19 mouse cellular contexts compared by ENCODE assay signal in genomic region chr10:34532507-34532906, GRCm38 (mm10). TPM values are rescaled to one million over a fixed set of nuclear protein-coding genes. Genes with fewer than 3 reads are reported as not detected.
DNase-seq lines count a peak whose midpoint lies in the region; ATAC-seq and TF ChIP-seq lines count a peak whose summit lies in the region.
"Had no signal": no experiment of that assay in that cellular context is flagged by ENCODE, and none has a peak within 500 bp of the region (broad histone marks: within the 10 kb centered on the region; RNA-seq: fewer than 3 reads in every experiment).

No protein-coding gene starts in this region.

- no peak overlapping the region for H3K27ac ChIP-seq in hindbrain, embryonic 14.5 days
- no peak overlapping the region for H3K27ac ChIP-seq in hindbrain, embryonic 10.5 days
- H3K27ac ChIP-seq in embryonic facial prominence, embryonic 14.5 days (replicated peaks; ENCODE audit: low read depth, low read length) = no peak overlapping the region
- peak overlapping the region; percentile 46 for H3K27ac ChIP-seq in small intestine, adult 2 months (ENCODE audit: insufficient read depth, low read depth, low read length)
- no peak overlapping the region for H3K27ac ChIP-seq in heart, adult 2 months
- H3K27ac ChIP-seq in heart, embryonic 10.5 days = no peak overlapping the region
- H3K27ac ChIP-seq: forebrain, embryonic 10.5 days; limb, embryonic 13.5 days; neural tube, embryonic 12.5 days had no signal

- no peaks in the 10 kb centered on the region for H3K4me1 ChIP-seq in hindbrain, embryonic 14.5 days (replicated peaks; ENCODE audit: control insufficient read depth, insufficient read depth, low read length)
- H3K4me1 ChIP-seq in hindbrain, embryonic 10.5 days (replicated peaks) = no peaks in the 10 kb centered on the region
- H3K4me1 ChIP-seq in lung, adult 2 months (ENCODE audit: control insufficient read depth, insufficient read depth, low read length) = no peaks in the 10 kb centered on the region
- H3K4me1 ChIP-seq in embryonic facial prominence, embryonic 14.5 days (ENCODE audit: control insufficient read depth, insufficient read depth, low read length) = peaks cover 4% of the 10 kb centered on the region; the same call in 1 of the 2 replicates
- H3K4me1 ChIP-seq in small intestine, adult 2 months (ENCODE audit: control insufficient read depth, insufficient read depth, insufficient read length, low read length) = peaks cover 5% of the 10 kb centered on the region; the same call in 1 of the 2 replicates
- no peaks in the 10 kb centered on the region for H3K4me1 ChIP-seq in heart, adult 2 months (ENCODE audit: control insufficient read depth, insufficient read depth, low read length)
- H3K4me1 ChIP-seq in heart, embryonic 10.5 days = no peaks in the 10 kb centered on the region
- H3K4me1 ChIP-seq: forebrain, embryonic 10.5 days; limb, embryonic 13.5 days; megakaryocyte, embryonic 14.5 days; neural tube, embryonic 12.5 days had no signal

- DNase-seq in hindbrain, embryonic 14.5 days (ENCODE audit: low spot score) = peak; percentile 18
- DNase-seq in hindbrain, embryonic 10.5 days (ENCODE audit: low spot score) = no peak
- peak; percentile 20 for DNase-seq in lung, postnatal 36 days
- DNase-seq in lung, adult 2 months = no peak
- peak; percentile 87 for DNase-seq in embryonic facial prominence, embryonic 14.5 days (ENCODE audit: low spot score)
- DNase-seq in heart, adult 2 months = no peak
- DNase-seq in heart, embryonic 10.5 days (ENCODE audit: low spot score) = no peak
- DNase-seq: cerebellum, adult 18-20 months; embryo, embryonic 11 days; gastrocnemius, postnatal 25 days; thymus, adult 18-20 months had no signal

- H3K9ac ChIP-seq in hindbrain, embryonic 14.5 days = no peak overlapping the region
- no peak overlapping the region for H3K9ac ChIP-seq in embryonic facial prominence, embryonic 14.5 days (ENCODE audit: low read depth, low read length)
- H3K9ac ChIP-seq in heart, adult 2 months (ENCODE audit: low read depth, low read length) = no peak overlapping the region
- H3K9ac ChIP-seq: limb, embryonic 13.5 days; neural tube, embryonic 12.5 days had no signal

- no peak overlapping the region for H3K4me3 ChIP-seq in hindbrain, embryonic 14.5 days (replicated peaks; ENCODE audit: low read length)
- no peak overlapping the region for H3K4me3 ChIP-seq in hindbrain, embryonic 10.5 days
- no peak overlapping the region for H3K4me3 ChIP-seq in lung, adult 2 months (replicated peaks; ENCODE audit: extremely low read depth, low read depth, low read length)
- H3K4me3 ChIP-seq in embryonic facial prominence, embryonic 14.5 days (ENCODE audit: low read depth, low read length) = no peak overlapping the region
- no peak overlapping the region for H3K4me3 ChIP-seq in small intestine, adult 2 months (ENCODE audit: low read depth, low read length)
- H3K4me3 ChIP-seq in heart, adult 2 months = no peak overlapping the region
- H3K4me3 ChIP-seq in heart, embryonic 10.5 days = no peak overlapping the region
- H3K4me3 ChIP-seq: forebrain, embryonic 10.5 days; limb, embryonic 13.5 days; megakaryocyte, embryonic 14.5 days; neural tube, embryonic 12.5 days had no signal

- no peak for TF ChIP-seq CTCF in lung, adult 2 months (IDR thresholded peaks at IDR 0.05; ENCODE audit: insufficient read depth, low read length)
- no peak for TF ChIP-seq CTCF in small intestine, adult 2 months (IDR thresholded peaks at IDR 0.05; ENCODE audit: extremely low read depth, insufficient read length, insufficient replicate concordance, low read depth, low read length)
- TF ChIP-seq CTCF in heart, adult 2 months (IDR thresholded peaks at IDR 0.05) = no peak

- TF ChIP-seq EP300 in heart, adult 2 months (IDR thresholded peaks at IDR 0.05; ENCODE audit: insufficient read depth, low read depth, low read length) = no peak

- no peaks in the 10 kb centered on the region for H3K9me3 ChIP-seq in hindbrain, embryonic 14.5 days (ENCODE audit: control insufficient read depth, low read length)
- H3K9me3 ChIP-seq in hindbrain, embryonic 10.5 days = no peaks in the 10 kb centered on the region
- 0 out of 2 replicates have a peak, but pooled peaks cover 2% of the 10 kb centered on the region for H3K9me3 ChIP-seq in embryonic facial prominence, embryonic 14.5 days (ENCODE audit: control insufficient read depth, low read length)
- no peaks in the 10 kb centered on the region for H3K9me3 ChIP-seq in heart, embryonic 10.5 days
- H3K9me3 ChIP-seq: forebrain, embryonic 10.5 days; G1E; limb, embryonic 13.5 days; neural tube, embryonic 12.5 days had no signal

- H3K36me3 ChIP-seq in hindbrain, embryonic 14.5 days (replicated peaks; ENCODE audit: control insufficient read depth, insufficient read depth) = no peaks in the 10 kb centered on the region
- no peaks in the 10 kb centered on the region for H3K36me3 ChIP-seq in hindbrain, embryonic 10.5 days
- H3K36me3 ChIP-seq in embryonic facial prominence, embryonic 14.5 days (ENCODE audit: control insufficient read depth, insufficient read depth, low read length) = no peaks in the 10 kb centered on the region
- no peaks in the 10 kb centered on the region for H3K36me3 ChIP-seq in small intestine, adult 2 months (ENCODE audit: control insufficient read depth, insufficient read depth, low read length)
- H3K36me3 ChIP-seq in heart, adult 2 months (ENCODE audit: control insufficient read depth, insufficient read depth, low read length) = no peaks in the 10 kb centered on the region
- H3K36me3 ChIP-seq in heart, embryonic 10.5 days = no peaks in the 10 kb centered on the region
- H3K36me3 ChIP-seq: forebrain, embryonic 10.5 days; G1E; limb, embryonic 13.5 days; neural tube, embryonic 12.5 days had no signal

- intact Hi-C loops in heart, adult 2 months (cut with DNase I) = no loop called here

- no peak overlapping the region for H3K4me2 ChIP-seq in hindbrain, embryonic 14.5 days (replicated peaks)
- H3K4me2 ChIP-seq in embryonic facial prominence, embryonic 14.5 days (ENCODE audit: low read depth, low read length) = no peak overlapping the region
- H3K4me2 ChIP-seq: limb, embryonic 13.5 days; neural tube, embryonic 12.5 days had no signal

- 91% methylated on average over 1 of the region's 1 CpGs for WGBS in hindbrain, embryonic 14.5 days
- WGBS in hindbrain, embryonic 10.5 days = 83% methylated on average over 1 of the region's 1 CpGs
- WGBS in lung, adult 2 months = 43% methylated on average over 1 of the region's 1 CpGs
- WGBS in embryonic facial prominence, embryonic 14.5 days = 50% methylated on average over 1 of the region's 1 CpGs
- WGBS in small intestine, adult 2 months = 38% methylated on average over 1 of the region's 1 CpGs
- 59% methylated on average over 1 of the region's 1 CpGs for WGBS in heart, adult 2 months
- 82% methylated on average over 1 of the region's 1 CpGs for WGBS in heart, embryonic 10.5 days

- ATAC-seq in hindbrain, embryonic 14.5 days (ENCODE audit: low FRiP score) = no peak
- 0 out of 2 replicates have a peak, but pooled peaks have one; percentile 37 for ATAC-seq in embryonic facial prominence, embryonic 14.5 days (ENCODE audit: low read depth)
- ATAC-seq: intestine, embryonic 16.5 days; midbrain, embryonic 16.5 days had no signal

- no peak for TF ChIP-seq POLR2A in lung, adult 2 months (IDR thresholded peaks at IDR 0.05; ENCODE audit: borderline replicate concordance, extremely low read depth, low read depth, low read length)
- no peak for TF ChIP-seq POLR2A in small intestine, adult 2 months (IDR thresholded peaks at IDR 0.05; ENCODE audit: low read depth, low read length)
- no peak for TF ChIP-seq POLR2A in heart, adult 2 months (IDR thresholded peaks at IDR 0.05; ENCODE audit: insufficient read depth, low read depth, low read length)

- H3K27me3 ChIP-seq in hindbrain, embryonic 14.5 days (ENCODE audit: control insufficient read depth, insufficient read depth, low read length) = no peaks in the 10 kb centered on the region
- H3K27me3 ChIP-seq in hindbrain, embryonic 10.5 days (ENCODE audit: insufficient read depth, poor library complexity, severe bottlenecking) = no peaks in the 10 kb centered on the region
- no peaks in the 10 kb centered on the region for H3K27me3 ChIP-seq in embryonic facial prominence, embryonic 14.5 days (replicated peaks; ENCODE audit: control insufficient read depth, insufficient read depth, low read length)
- no peaks in the 10 kb centered on the region for H3K27me3 ChIP-seq in small intestine, adult 2 months (ENCODE audit: control insufficient read depth, insufficient read depth, low read length)
- H3K27me3 ChIP-seq in heart, adult 2 months (ENCODE audit: control insufficient read depth, insufficient read depth, low read length) = no peaks in the 10 kb centered on the region
- H3K27me3 ChIP-seq in heart, embryonic 10.5 days (ENCODE audit: insufficient read depth, poor library complexity, severe bottlenecking) = no peaks in the 10 kb centered on the region
- H3K27me3 ChIP-seq: limb, embryonic 13.5 days; megakaryocyte, embryonic 14.5 days; neural tube, embryonic 12.5 days had no signal

- no peaks in the 10 kb centered on the region for H3K79me2 ChIP-seq in heart, adult 2 months (replicated peaks; ENCODE audit: control insufficient read depth, insufficient read depth, low read length)

RNA-seq across cellular contexts. Expression of gene Frk, which starts 49.3 kb away (rescaled TPM):
- 0.78 and 1.1 TPM in 2 replicates for polyA plus RNA-seq in hindbrain, embryonic 14.5 days (2014; fragmentation: Nextera tagmentation; extraction: Ambion mirVana)
- 2.7 and 3.4 TPM in 2 replicates for polyA plus RNA-seq in hindbrain, embryonic 10.5 days (2016; fragmentation: Nextera tagmentation; extraction: Ambion mirVana)
- 0.80 and 1.5 TPM in 2 replicates for polyA plus RNA-seq in lung, adult 2 months (2012; rRNA removed)
- 12.2 and 12.9 TPM in 2 replicates for polyA plus RNA-seq in embryonic facial prominence, embryonic 14.5 days (2014; fragmentation: Nextera tagmentation; extraction: Ambion mirVana)
- 11.5 and 13.0 TPM in 2 replicates for polyA plus RNA-seq in small intestine, adult 2 months (2012; rRNA removed)
- 1 to 10 TPM; 1.9 to 2.0 TPM for total RNA-seq in heart, adult 2 months (2021)
- polyA plus RNA-seq in heart, adult 2 months (2012; rRNA removed) = 0.70 and 0.85 TPM in 2 replicates
- polyA plus RNA-seq in heart, embryonic 10.5 days (2016; fragmentation: Nextera tagmentation; extraction: Ambion mirVana) = 5.5 and 6.4 TPM in 2 replicates
- total RNA-seq: G1E had no signal
- polyA plus RNA-seq: G1E had no signal

Comparison
In these comparisons a context has a peak if more than half of its experiments do, and no peak if none do; other contexts are left out.
1. DNase-seq: peak in hindbrain, embryonic 14.5 days (single experiment), lung, postnatal 36 days (single experiment) and embryonic facial prominence, embryonic 14.5 days (single experiment); none in hindbrain, embryonic 10.5 days (single experiment), lung, adult 2 months (single experiment), heart, adult 2 months (0 of 2) and heart, embryonic 10.5 days (single experiment).